Mouse (Mus musculus) limb, embryonic 14.5 days (tissue): ENCODE data around the gene Nup188. TPM values are rescaled to one million over a fixed set of nuclear protein-coding genes. Genes with fewer than 3 reads are reported as not detected.

ENCODE experiments used
- ATAC-seq: fragments of 200-750 bp; cut with Nextera tagmentation; 2 replicates; pipeline ENCODE4 v1.8.0; 2017; ENCODE audit warnings: low read depth, moderate number of reproducible peaks, moderate TSS enrichment; ENCODE audit not compliant: low FRiP score
- DNase-seq: peaks from one replicate; pipeline ENCODE4 v3.0.0-alpha.2; 2015; ENCODE audit warnings: low spot score
- H3K27ac ChIP-seq: fragments of 300-500 bp; sonication (generic); replicated peaks from 2 replicates; pipeline ENCODE4 v1.5.1; 2014; ENCODE audit warnings: low read depth, mild to moderate bottlenecking, low read length, moderate library complexity, mixed read lengths
- H3K27me3 ChIP-seq: fragments of 300-500 bp; sonication (generic); 2 replicates; pipeline ENCODE4 v1.6.1; 2014; ENCODE audit warnings: low read length, mixed read lengths; ENCODE audit not compliant: control insufficient read depth, insufficient read depth
- H3K36me3 ChIP-seq: fragments of 300-500 bp; sonication (generic); 2 replicates; pipeline ENCODE4 v1.6.1; 2014; ENCODE audit warnings: mild to moderate bottlenecking, low read length, moderate library complexity, mixed read lengths; ENCODE audit not compliant: control insufficient read depth, insufficient read depth
- H3K4me1 ChIP-seq: fragments of 300-500 bp; sonication (generic); 2 replicates; pipeline ENCODE4 v1.6.1; 2014; ENCODE audit warnings: antibody characterized with exemption, low read length, mixed read lengths; ENCODE audit not compliant: control insufficient read depth, insufficient read depth
- H3K4me2 ChIP-seq: fragments of 300-500 bp; sonication (generic); replicated peaks from 2 replicates; pipeline ENCODE4 v1.6.1; 2014; ENCODE audit warnings: low read depth, mild to moderate bottlenecking, low read length, moderate library complexity; ENCODE audit not compliant: severe bottlenecking
- H3K4me3 ChIP-seq: fragments of 300-500 bp; sonication (generic); replicated peaks from 2 replicates; pipeline ENCODE4 v1.5.1; 2014; ENCODE audit warnings: low read length
- H3K9ac ChIP-seq: fragments of 300-500 bp; sonication (generic); 2 replicates; pipeline ENCODE4 v1.6.1; 2014; ENCODE audit warnings: mild to moderate bottlenecking, low read depth, low read length, moderate library complexity; ENCODE audit not compliant: severe bottlenecking
- H3K9me3 ChIP-seq: fragments of 300-500 bp; sonication (generic); 2 replicates; pipeline ENCODE4 v1.6.1; 2016; ENCODE audit warnings: low read length; ENCODE audit not compliant: control insufficient read depth
- POLR2A ChIP-seq: fragments of 200-500 bp; IDR thresholded peaks from 2 replicates; pipeline ENCODE4 v1.8.0; 2012; ENCODE audit warnings: inconsistent platforms, mild to moderate bottlenecking, moderate library complexity, borderline replicate concordance; ENCODE audit not compliant: insufficient read depth, insufficient read length; ENCODE audit errors: extremely low read depth
- WGBS: fragments of 180-500 bp; shearing (Covaris S2); extraction: QIAGEN DNeasy Blood & Tissue Kit; methylation state at CpG from one replicate; pipeline ENCODE4 v1.1.7; 2014; 5-methylcytosine and 5-hydroxymethylcytosine counted together
- microRNA-seq: library from miRNA; unstranded; fragments of <30 nt; microRNA quantifications from one replicate; pipeline ENCODE4, GENCODE M21; 2016
- polyA plus RNA-seq, 2 experiments: library from polyadenylated mRNA; depleted of rRNA in 1 of 2; stranded (reverse) in 1 of 2; unstranded in 1 of 2; fragments of >200 nt; fragmentation: Nextera tagmentation in 1 of 2; extraction: Ambion mirVana in 1 of 2; gene quantifications; 2 replicates each; pipeline versions ENCODE4 v1.2.1 to v1.2.3; 2012 to 2014

Gene Nup188
- polyA plus RNA-seq, 2 experiments: 39.8 to 55.6 TPM

DNA sequence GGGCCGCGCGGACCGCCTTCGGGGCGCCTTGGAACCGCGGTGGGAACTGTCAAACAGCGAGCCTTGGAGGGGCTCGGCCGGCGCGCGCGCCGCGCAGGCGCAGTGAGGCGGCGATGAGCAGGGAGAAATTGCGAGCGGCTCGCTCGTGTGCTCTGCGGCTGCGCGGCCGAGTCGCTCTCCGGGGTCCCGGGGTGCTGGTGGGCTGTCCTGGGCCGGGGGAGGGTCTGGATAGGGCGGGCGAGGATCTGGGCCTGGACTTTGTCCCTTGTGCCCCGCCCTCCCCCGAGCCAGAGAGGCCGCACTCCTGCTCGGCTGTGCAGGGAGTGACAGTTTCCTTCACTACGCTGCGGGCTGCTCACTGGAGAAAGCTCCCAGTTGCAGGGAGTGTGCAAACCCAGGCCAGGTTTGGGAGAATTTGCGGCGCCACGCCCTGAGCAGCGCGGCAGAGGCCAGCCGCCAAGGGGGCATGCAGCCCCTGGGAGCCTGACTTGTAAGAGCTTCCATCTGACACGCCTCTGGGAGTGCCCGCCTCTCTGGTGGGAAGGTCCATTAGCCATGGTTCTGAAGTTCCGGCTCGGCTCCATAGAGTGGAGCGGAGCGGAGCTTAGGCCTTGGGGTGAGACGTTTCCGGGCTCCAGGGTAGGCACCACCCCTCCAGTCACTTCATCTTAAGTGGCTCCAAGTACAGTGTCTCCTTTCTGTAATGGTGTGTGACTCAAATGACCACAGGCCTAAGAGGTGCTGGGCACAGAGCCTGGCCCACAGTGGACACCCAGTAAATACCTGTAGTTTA, 106.6 kb downstream of the Nup188 start:
- Histone ChIP-seq H3K4me3 (peak overlapping the region; percentile 77), H3K9me3 (no peaks in the 10 kb centered on the region), H3K27ac (peak overlapping the region; percentile 23), H3K9ac (peak overlapping the region; percentile 59), H3K4me1 (peaks cover 7% of the 10 kb centered on the region), H3K4me2 (peak overlapping the region; percentile 91), H3K27me3 (no peaks in the 10 kb centered on the region), H3K36me3 (peaks cover 20% of the 10 kb centered on the region)
- TF ChIP-seq POLR2A: no peak
- DNase-seq: peak; percentile 82
- WGBS: under 1% methylated on average over 52 of the region's 54 CpGs
- peak; percentile 77 for ATAC-seq

DNA sequence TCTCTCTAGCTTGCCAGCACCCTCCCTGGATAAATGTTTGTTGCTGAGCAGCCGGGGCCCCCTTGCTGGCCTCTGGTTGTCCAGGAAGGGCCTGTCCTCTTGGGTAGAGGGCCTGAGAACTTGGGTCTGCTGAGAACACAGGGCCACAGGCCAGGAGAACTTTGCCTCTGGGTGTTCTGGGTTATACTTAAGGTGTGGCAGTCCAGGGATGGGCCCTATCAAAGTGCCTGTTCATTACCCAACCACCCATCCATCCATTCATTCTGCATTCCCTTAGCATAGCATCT, 107.1 kb downstream of the Nup188 start:
- WGBS: 61% methylated on average over 1 of the region's 1 CpGs
- no peak for ATAC-seq
- no peaks in the 10 kb centered on the region for H3K9me3 ChIP-seq
- H3K4me3 ChIP-seq: peak overlapping the region; percentile 77
- no peaks in the 10 kb centered on the region for H3K27me3 ChIP-seq
- H3K36me3 ChIP-seq: peaks cover 25% of the 10 kb centered on the region
- peak overlapping the region; percentile 91 for H3K4me2 ChIP-seq
- TF ChIP-seq POLR2A: no peak
- no peak for DNase-seq
- H3K27ac ChIP-seq: 0 out of 2 replicates have a peak overlapping the region, but pooled peaks have one; percentile 23
- peaks cover 7% of the 10 kb centered on the region for H3K4me1 ChIP-seq
- peak overlapping the region; percentile 59 for H3K9ac ChIP-seq

Small RNA genes within 50 kb of the gene (microRNA-seq; reads per million reads assigned to microRNA genes)
- gene Gm47292: not detected

Other genes starting within 250 kb of the Nup188 start
- gene Wdr34, start 237.5 kb upstream of the Nup188 start, polyA plus RNA-seq (2012; rRNA removed): 44.0 and 53.5 TPM in 2 replicates
- 30.1 and 33.1 TPM in 2 replicates for gene Wdr34, start 237.5 kb upstream of the Nup188 start, polyA plus RNA-seq (2014; fragmentation: Nextera tagmentation; extraction: Ambion mirVana)
- gene Set, start 229.0 kb upstream of the Nup188 start, polyA plus RNA-seq (2012; rRNA removed): 178 and 295 TPM in 2 replicates
- gene Set, start 229.0 kb upstream of the Nup188 start, polyA plus RNA-seq (2014; fragmentation: Nextera tagmentation; extraction: Ambion mirVana): 426 and 451 TPM in 2 replicates
- 24.8 and 26.9 TPM in 2 replicates for gene Pkn3, start 208.7 kb upstream of the Nup188 start, polyA plus RNA-seq (2012; rRNA removed)
- 5.9 and 6.4 TPM in 2 replicates for gene Pkn3, start 208.7 kb upstream of the Nup188 start, polyA plus RNA-seq (2014; fragmentation: Nextera tagmentation; extraction: Ambion mirVana)
- gene Zdhhc12, start 192.7 kb upstream of the Nup188 start, polyA plus RNA-seq (2012; rRNA removed): 53.2 and 68.8 TPM in 2 replicates
- gene Zdhhc12, start 192.7 kb upstream of the Nup188 start, polyA plus RNA-seq (2014; fragmentation: Nextera tagmentation; extraction: Ambion mirVana): 21.9 and 23.2 TPM in 2 replicates
- gene Zer1, start 161.8 kb upstream of the Nup188 start, polyA plus RNA-seq (2012; rRNA removed): 60.3 and 79.9 TPM in 2 replicates
- 9.7 and 11.0 TPM in 2 replicates for gene Zer1, start 161.8 kb upstream of the Nup188 start, polyA plus RNA-seq (2014; fragmentation: Nextera tagmentation; extraction: Ambion mirVana)
- 49.9 and 62.9 TPM in 2 replicates for gene Tbc1d13, start 152.7 kb upstream of the Nup188 start, polyA plus RNA-seq (2012; rRNA removed)
- gene Tbc1d13, start 152.7 kb upstream of the Nup188 start, polyA plus RNA-seq (2014; fragmentation: Nextera tagmentation; extraction: Ambion mirVana): 10.4 and 10.7 TPM in 2 replicates
- 18.5 and 24.7 TPM in 2 replicates for gene Endog, start 114.9 kb upstream of the Nup188 start, polyA plus RNA-seq (2012; rRNA removed)
- gene Endog, start 114.9 kb upstream of the Nup188 start, polyA plus RNA-seq (2014; fragmentation: Nextera tagmentation; extraction: Ambion mirVana): 20.9 and 22.6 TPM in 2 replicates
- 69.1 and 73.7 TPM in 2 replicates for gene Spout1, start 107.9 kb upstream of the Nup188 start, polyA plus RNA-seq (2012; rRNA removed)
- 75.6 and 79.9 TPM in 2 replicates for gene Spout1, start 107.9 kb upstream of the Nup188 start, polyA plus RNA-seq (2014; fragmentation: Nextera tagmentation; extraction: Ambion mirVana)
- 24.5 and 30.3 TPM in 2 replicates for gene Kyat1, start 80.5 kb upstream of the Nup188 start, polyA plus RNA-seq (2012; rRNA removed)
- gene Kyat1, start 80.5 kb upstream of the Nup188 start, polyA plus RNA-seq (2014; fragmentation: Nextera tagmentation; extraction: Ambion mirVana): 10.2 and 10.3 TPM in 2 replicates
- gene Lrrc8a, start 48.7 kb upstream of the Nup188 start, polyA plus RNA-seq (2012; rRNA removed): 18.8 and 26.3 TPM in 2 replicates
- gene Lrrc8a, start 48.7 kb upstream of the Nup188 start, polyA plus RNA-seq (2014; fragmentation: Nextera tagmentation; extraction: Ambion mirVana): 47.2 and 53.8 TPM in 2 replicates
- gene Gm28035, start 45.8 kb upstream of the Nup188 start, polyA plus RNA-seq (2012; rRNA removed): 3.8 and 6.0 TPM in 2 replicates
- gene Gm28035, start 45.8 kb upstream of the Nup188 start, polyA plus RNA-seq (2014; fragmentation: Nextera tagmentation; extraction: Ambion mirVana): 0.11 and 0.23 TPM in 2 replicates
- gene Phyhd1, start 20.2 kb upstream of the Nup188 start, polyA plus RNA-seq (2012; rRNA removed): 11.7 and 12.8 TPM in 2 replicates
- gene Phyhd1, start 20.2 kb upstream of the Nup188 start, polyA plus RNA-seq (2014; fragmentation: Nextera tagmentation; extraction: Ambion mirVana): 5.0 and 5.1 TPM in 2 replicates
- gene Gm28038, start 5.4 kb upstream of the Nup188 start, polyA plus RNA-seq (2012; rRNA removed): not detected in 2 replicates
- gene Gm28038, start 5.4 kb upstream of the Nup188 start, polyA plus RNA-seq (2014; fragmentation: Nextera tagmentation; extraction: Ambion mirVana): not detected in 2 replicates
- gene Dolk, start 63 bp upstream of the Nup188 start, polyA plus RNA-seq (2012; rRNA removed): 13.8 and 19.0 TPM in 2 replicates
- gene Dolk, start 63 bp upstream of the Nup188 start, polyA plus RNA-seq (2014; fragmentation: Nextera tagmentation; extraction: Ambion mirVana): 31.0 and 32.4 TPM in 2 replicates
- 122 and 167 TPM in 2 replicates for gene Sh3glb2, start 72.9 kb downstream of the Nup188 start, polyA plus RNA-seq (2012; rRNA removed)
- 64.8 and 70.1 TPM in 2 replicates for gene Sh3glb2, start 72.9 kb downstream of the Nup188 start, polyA plus RNA-seq (2014; fragmentation: Nextera tagmentation; extraction: Ambion mirVana)
- gene Miga2, start 77.8 kb downstream of the Nup188 start, polyA plus RNA-seq (2012; rRNA removed): 28.9 and 37.3 TPM in 2 replicates
- gene Miga2, start 77.8 kb downstream of the Nup188 start, polyA plus RNA-seq (2014; fragmentation: Nextera tagmentation; extraction: Ambion mirVana): 20.5 and 21.7 TPM in 2 replicates
- gene Dolpp1, start 105.9 kb downstream of the Nup188 start, polyA plus RNA-seq (2012; rRNA removed): 49.8 and 71.3 TPM in 2 replicates
- gene Dolpp1, start 105.9 kb downstream of the Nup188 start, polyA plus RNA-seq (2014; fragmentation: Nextera tagmentation; extraction: Ambion mirVana): 30.9 and 31.8 TPM in 2 replicates
- 25.0 and 31.0 TPM in 2 replicates for gene Crat, start 129.4 kb downstream of the Nup188 start, polyA plus RNA-seq (2012; rRNA removed)
- gene Crat, start 129.4 kb downstream of the Nup188 start, polyA plus RNA-seq (2014; fragmentation: Nextera tagmentation; extraction: Ambion mirVana): 33.4 and 36.1 TPM in 2 replicates
- gene Ptpa, start 129.6 kb downstream of the Nup188 start, polyA plus RNA-seq (2012; rRNA removed): 142 and 168 TPM in 2 replicates
- gene Ptpa, start 129.6 kb downstream of the Nup188 start, polyA plus RNA-seq (2014; fragmentation: Nextera tagmentation; extraction: Ambion mirVana): 74.5 and 87.6 TPM in 2 replicates
- 31.0 and 47.8 TPM in 2 replicates for gene Ier5l, start 187.8 kb downstream of the Nup188 start, polyA plus RNA-seq (2012; rRNA removed)
- 3.9 and 7.5 TPM in 2 replicates for gene Ier5l, start 187.8 kb downstream of the Nup188 start, polyA plus RNA-seq (2014; fragmentation: Nextera tagmentation; extraction: Ambion mirVana)